Mouse (Mus musculus) lung, adult 2 months (tissue): ENCODE data around the gene Gria4.
"Not testable (repeated sequence)": the region's sequence is repeated elsewhere in the genome, so short reads cannot be mapped to it uniquely, and the experiment has no call there.

Experiments used
- CTCF ChIP-seq: fragments of 200-500 bp; IDR thresholded peaks from 2 replicates; pipeline ENCODE4 v1.5.1; 2011; ENCODE audit warnings: mild to moderate bottlenecking, low read length, control low read depth; ENCODE audit not compliant: insufficient read depth
- POLR2A ChIP-seq: fragments of 200-500 bp; IDR thresholded peaks from 2 replicates; pipeline ENCODE4 v1.6.1; 2011; ENCODE audit warnings: low read depth, mild to moderate bottlenecking, control low read depth, low read length, borderline replicate concordance; ENCODE audit errors: extremely low read depth

DNA sequence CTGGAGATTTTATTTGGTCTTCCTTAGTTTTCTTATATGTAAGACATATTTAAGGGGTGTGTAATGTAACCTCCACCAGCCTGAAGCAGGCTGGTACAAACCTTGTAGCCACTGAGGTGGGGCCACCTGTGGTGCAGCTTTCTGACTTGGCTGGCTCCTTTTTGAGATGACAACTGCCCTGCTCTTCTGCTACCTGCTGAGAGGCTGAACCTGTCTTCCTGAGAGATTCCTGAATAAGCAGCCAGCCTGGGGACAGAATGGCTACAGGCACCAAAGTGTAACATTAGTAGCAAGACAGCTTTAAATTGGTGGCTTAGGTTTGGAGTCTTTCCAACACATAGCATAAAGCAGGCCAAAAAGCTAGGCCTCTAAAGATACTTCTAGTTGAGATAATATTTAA is 46.6 kb downstream of the Gria4 start:
- TF ChIP-seq POLR2A, CTCF: not testable (repeated sequence)
